Mouse (Mus musculus): ENCODE results near the gene Uqcc2. TPM values are rescaled to one million over a fixed set of nuclear protein-coding genes. Genes with fewer than 3 reads are reported as not detected.

Gene Uqcc2
- 241 and 349 TPM in 2 replicates for polyA plus RNA-seq (2012)

- TF ChIP-seq GATA1 (IDR thresholded peaks at IDR 0.05; ENCODE audit: low read length), result no peak
Observed at GRCm38 (mm10) chr17:27133551-27134141, at the start of gene Uqcc2. Gene Uqcc2 (minus strand): TSS chr17:27133916.

GRCm38 (mm10) chr17:27182401-27182800, 48.7 kb upstream of the Uqcc2 start:
- TF ChIP-seq GATA1 (IDR thresholded peaks at IDR 0.05; ENCODE audit: low read length), result no peak

GRCm38 (mm10) chr17:27181666-27182065, 48.0 kb upstream of the Uqcc2 start:
- TF ChIP-seq GATA1 (IDR thresholded peaks at IDR 0.05; ENCODE audit: low read length), result no peak

- no peak for TF ChIP-seq GATA1 (IDR thresholded peaks at IDR 0.05; ENCODE audit: low read length)
Observed at GRCm38 (mm10) chr17:27179681-27180280, 46.1 kb upstream of the Uqcc2 start.

GRCm38 (mm10) chr17:27178427-27179177, 44.9 kb upstream of the Uqcc2 start:
- no peak for TF ChIP-seq GATA1 (IDR thresholded peaks at IDR 0.05; ENCODE audit: low read length)

- no peak for TF ChIP-seq GATA1 (IDR thresholded peaks at IDR 0.05; ENCODE audit: low read length)
Observed at GRCm38 (mm10) chr17:27178019-27178418, 44.3 kb upstream of the Uqcc2 start.

GRCm38 (mm10) chr17:27176754-27177153, 43.0 kb upstream of the Uqcc2 start:
- no peak for TF ChIP-seq GATA1 (IDR thresholded peaks at IDR 0.05; ENCODE audit: low read length)

GRCm38 (mm10) chr17:27176287-27176686, 42.6 kb upstream of the Uqcc2 start:
- TF ChIP-seq GATA1 (IDR thresholded peaks at IDR 0.05; ENCODE audit: low read length), result no peak

- TF ChIP-seq GATA1 (IDR thresholded peaks at IDR 0.05; ENCODE audit: low read length), result no peak
Observed at GRCm38 (mm10) chr17:27175196-27175874, 41.6 kb upstream of the Uqcc2 start.

- no peak for TF ChIP-seq GATA1 (IDR thresholded peaks at IDR 0.05; ENCODE audit: low read length)
Observed at GRCm38 (mm10) chr17:27173715-27174114, 40.0 kb upstream of the Uqcc2 start.

- TF ChIP-seq GATA1 (IDR thresholded peaks at IDR 0.05; ENCODE audit: low read length), result no peak
Observed at GRCm38 (mm10) chr17:27172459-27172858, 38.7 kb upstream of the Uqcc2 start.

GRCm38 (mm10) chr17:27171121-27171520, 37.4 kb upstream of the Uqcc2 start:
- no peak for TF ChIP-seq GATA1 (IDR thresholded peaks at IDR 0.05; ENCODE audit: low read length)

- no peak for TF ChIP-seq GATA1 (IDR thresholded peaks at IDR 0.05; ENCODE audit: low read length)
Observed at GRCm38 (mm10) chr17:27169952-27170695, 36.4 kb upstream of the Uqcc2 start.

- TF ChIP-seq GATA1 (IDR thresholded peaks at IDR 0.05; ENCODE audit: low read length), result no peak
Observed at GRCm38 (mm10) chr17:27168569-27168968, 34.9 kb upstream of the Uqcc2 start.

GRCm38 (mm10) chr17:27167545-27167944, 33.8 kb upstream of the Uqcc2 start, which contains the start of gene Ip6k3:
Gene Ip6k3 (minus strand): TSS chr17:27167795.
- TF ChIP-seq GATA1 (IDR thresholded peaks at IDR 0.05; ENCODE audit: low read length), result no peak
